Mouse (Mus musculus) liver, embryonic 13.5 days (tissue): ENCODE results near the gene Tmem205. TPM values are rescaled to one million over a fixed set of nuclear protein-coding genes. Genes with fewer than 3 reads are reported as not detected.
A peak's percentile ranks its signal among the peaks of the same experiment; 100 is the strongest.

ENCODE experiments used
- ATAC-seq: fragments of 200-750 bp; cut with Nextera tagmentation; 2 replicates; pipeline ENCODE4 v1.8.0; 2017; ENCODE audit warnings: low read depth, mild to moderate bottlenecking, moderate number of reproducible peaks, moderate library complexity
- DNase-seq: peaks from one replicate; pipeline ENCODE4 v3.0.0; 2022
- H3K27ac ChIP-seq: fragments of 300-500 bp; sonication (generic); 2 replicates; pipeline ENCODE4 v1.5.1; 2015; ENCODE audit warnings: moderate library complexity, mild to moderate bottlenecking, inconsistent platforms
- H3K27me3 ChIP-seq: fragments of 300-500 bp; sonication (generic); 2 replicates; pipeline ENCODE4 v1.6.1; 2015; ENCODE audit warnings: mild to moderate bottlenecking, inconsistent platforms
- H3K36me3 ChIP-seq: fragments of 300-500 bp; sonication (generic); 2 replicates; pipeline ENCODE4 v1.6.1; 2015; ENCODE audit warnings: mild to moderate bottlenecking, inconsistent platforms
- H3K4me1 ChIP-seq: fragments of 300-500 bp; sonication (generic); replicated peaks from 2 replicates; pipeline ENCODE4 v1.6.1; 2015; ENCODE audit warnings: inconsistent platforms
- H3K4me2 ChIP-seq: fragments of 300-500 bp; sonication (generic); 2 replicates; pipeline ENCODE4 v1.6.1; 2015; ENCODE audit warnings: inconsistent platforms, mild to moderate bottlenecking, moderate library complexity
- H3K4me3 ChIP-seq: fragments of 300-500 bp; sonication (generic); replicated peaks from 2 replicates; pipeline ENCODE4 v1.5.1; 2015; ENCODE audit warnings: mild to moderate bottlenecking, inconsistent platforms
- H3K9ac ChIP-seq: fragments of 300-500 bp; sonication (generic); 2 replicates; pipeline ENCODE4 v1.6.1; 2015; ENCODE audit warnings: mild to moderate bottlenecking, inconsistent platforms
- H3K9me3 ChIP-seq: fragments of 300-500 bp; sonication (generic); replicated peaks from 2 replicates; pipeline ENCODE4 v1.6.1; 2016; ENCODE audit warnings: inconsistent platforms
- WGBS: fragments of 180-500 bp; shearing (Covaris S2); methylation state at CpG from one replicate; pipeline ENCODE4 v1.1.7; 2015; ENCODE audit not compliant: insufficient replicate concordance; 5-methylcytosine and 5-hydroxymethylcytosine counted together
- polyA plus RNA-seq: library from polyadenylated mRNA; unstranded; fragments of >200 nt; fragmentation: Nextera tagmentation; extraction: Ambion mirVana; gene quantifications from 2 replicates; pipeline ENCODE4 v1.2.1, GENCODE M21; 2015

The Tmem205 gene
- polyA plus RNA-seq, 1 experiment from 2014 or later: 57.2 TPM

- Histone ChIP-seq H3K9me3 (no peaks in the 10 kb centered on the region), H3K27me3 (peaks cover 45% of the 10 kb centered on the region), H3K36me3 (0 out of 2 replicates have a peak, but pooled peaks cover 2% of the 10 kb centered on the region), H3K27ac (no peak overlapping the region), H3K4me1 (peaks cover 25% of the 10 kb centered on the region), H3K4me3 (no peak overlapping the region), H3K4me2 (peak overlapping the region; percentile 21; the same call in 1 of the 2 replicates), H3K9ac (no peak overlapping the region)
- ATAC-seq (no peak), DNase-seq (no peak)
- WGBS: 13% methylated on average over 23 of the region's 23 CpGs
Observed at GRCm38 (mm10) chr9:21944267-21944666, 16.9 kb upstream of the Tmem205 start.

DNA sequence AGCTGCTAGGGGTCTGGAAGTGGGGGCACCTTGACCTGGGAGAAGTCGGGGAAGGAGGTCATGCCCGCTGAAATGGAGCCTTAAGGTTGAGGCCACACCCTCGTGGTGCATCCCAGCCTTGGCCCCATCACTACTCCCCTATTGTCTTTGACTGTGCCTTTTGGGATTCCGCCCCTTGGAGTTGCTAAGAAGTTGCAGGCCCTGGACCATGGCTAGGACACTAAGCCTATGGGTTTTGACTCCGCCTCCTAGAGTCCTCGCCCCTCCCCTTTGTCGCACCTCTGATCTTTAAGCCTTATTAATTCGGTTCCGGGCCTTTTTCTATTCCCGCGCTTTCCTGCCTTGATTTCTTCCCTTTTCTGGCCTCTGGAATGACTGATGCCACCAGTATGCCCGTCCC lies 16.3 kb upstream of the Tmem205 start:
- peaks cover 25% of the 10 kb centered on the region for H3K4me1 ChIP-seq
- 39% methylated on average over 12 of the region's 12 CpGs for WGBS
- no peak overlapping the region for H3K4me2 ChIP-seq
- no peak overlapping the region for H3K9ac ChIP-seq
- no peak overlapping the region for H3K27ac ChIP-seq
- DNase-seq: no peak
- H3K36me3 ChIP-seq: 0 out of 2 replicates have a peak, but pooled peaks cover 2% of the 10 kb centered on the region
- ATAC-seq: no peak
- no peaks in the 10 kb centered on the region for H3K9me3 ChIP-seq
- H3K4me3 ChIP-seq: no peak overlapping the region
- peaks cover 39% of the 10 kb centered on the region for H3K27me3 ChIP-seq

DNA sequence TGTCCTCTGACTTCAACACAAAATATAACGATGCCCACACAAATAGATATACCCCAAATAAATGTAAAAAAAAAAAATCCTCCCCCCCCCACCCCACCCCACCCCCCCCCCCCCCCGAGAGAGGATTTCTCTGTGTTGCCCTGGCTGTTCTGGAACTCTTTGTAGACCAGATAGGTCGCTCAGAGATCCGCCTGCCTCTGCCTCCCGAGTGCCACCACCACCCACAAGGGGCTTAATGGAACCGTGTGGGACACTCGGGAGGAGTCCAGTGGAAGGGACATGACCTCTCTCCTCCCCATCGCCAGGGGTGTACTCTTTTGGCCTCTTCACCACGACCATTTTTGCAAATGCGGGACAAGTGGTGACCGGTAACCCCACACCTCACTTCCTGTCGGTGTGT lies 15.7 kb upstream of the Tmem205 start:
- Histone ChIP-seq H3K27ac (no peak overlapping the region), H3K27me3 (peaks cover 33% of the 10 kb centered on the region), H3K36me3 (0 out of 2 replicates have a peak, but pooled peaks cover 2% of the 10 kb centered on the region), H3K4me1 (peaks cover 23% of the 10 kb centered on the region), H3K9me3 (no peaks in the 10 kb centered on the region), H3K9ac (no peak overlapping the region), H3K4me2 (no peak overlapping the region), H3K4me3 (no peak overlapping the region)
- ATAC-seq (no peak), DNase-seq (no peak)
- 64% methylated on average over 10 of the region's 12 CpGs for WGBS

DNA sequence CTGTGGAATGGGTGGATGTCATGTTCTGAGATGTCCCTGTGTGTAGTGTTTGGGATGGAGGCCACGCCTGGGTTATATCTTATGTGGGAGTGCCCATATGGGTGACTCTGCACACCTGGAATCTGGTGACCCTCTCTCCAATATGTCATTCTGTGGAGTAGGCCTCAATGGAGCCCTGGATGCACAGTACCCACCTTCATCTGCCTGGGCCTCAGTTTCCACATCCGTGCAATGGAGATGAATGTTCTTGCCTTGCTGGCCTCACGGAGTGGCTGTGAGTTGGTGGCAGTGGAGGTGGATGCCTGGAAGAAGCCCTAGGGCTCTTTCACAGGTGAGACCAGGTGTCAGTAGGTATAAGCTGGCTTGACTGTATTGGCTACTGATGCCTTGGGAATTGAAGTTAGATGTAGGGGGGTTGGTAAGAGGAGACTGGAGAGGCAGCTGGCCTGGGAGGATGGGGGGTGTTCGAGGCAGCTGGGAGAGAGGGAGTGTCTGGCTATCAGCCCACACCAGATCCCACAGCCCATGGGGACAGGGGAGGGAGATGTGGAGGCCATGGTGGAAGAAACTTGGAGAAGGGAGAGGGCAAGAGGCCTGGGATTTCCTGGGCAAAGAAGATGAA lies 11.0 kb upstream of the Tmem205 start:
- WGBS: 69% methylated on average over 4 of the region's 4 CpGs
- H3K4me2 ChIP-seq: no peak overlapping the region

GRCm38 (mm10) chr9:21937711-21938175 lies 10.4 kb upstream of the Tmem205 start:
- H3K27me3 ChIP-seq: peaks cover 16% of the 10 kb centered on the region
- H3K4me1 ChIP-seq: peaks cover 19% of the 10 kb centered on the region
- H3K4me2 ChIP-seq: no peak overlapping the region
- DNase-seq (no peak), ATAC-seq (no peak)
- 73% methylated on average over 4 of the region's 4 CpGs for WGBS
- no peak overlapping the region for H3K9ac ChIP-seq
- no peak overlapping the region for H3K27ac ChIP-seq
- H3K36me3 ChIP-seq: 0 out of 2 replicates have a peak, but pooled peaks cover 2% of the 10 kb centered on the region
- H3K9me3 ChIP-seq: no peaks in the 10 kb centered on the region
- H3K4me3 ChIP-seq: no peak overlapping the region

More for the DNA sequence above, 11.0 kb upstream of the Tmem205 start:
- Histone ChIP-seq H3K27ac (no peak overlapping the region), H3K4me1 (peaks cover 13% of the 10 kb centered on the region), H3K9me3 (no peaks in the 10 kb centered on the region), H3K27me3 (peaks cover 17% of the 10 kb centered on the region), H3K9ac (no peak overlapping the region), H3K36me3 (0 out of 2 replicates have a peak, but pooled peaks cover 2% of the 10 kb centered on the region), H3K4me3 (no peak overlapping the region)
- DNase-seq (no peak), ATAC-seq (no peak)

DNA sequence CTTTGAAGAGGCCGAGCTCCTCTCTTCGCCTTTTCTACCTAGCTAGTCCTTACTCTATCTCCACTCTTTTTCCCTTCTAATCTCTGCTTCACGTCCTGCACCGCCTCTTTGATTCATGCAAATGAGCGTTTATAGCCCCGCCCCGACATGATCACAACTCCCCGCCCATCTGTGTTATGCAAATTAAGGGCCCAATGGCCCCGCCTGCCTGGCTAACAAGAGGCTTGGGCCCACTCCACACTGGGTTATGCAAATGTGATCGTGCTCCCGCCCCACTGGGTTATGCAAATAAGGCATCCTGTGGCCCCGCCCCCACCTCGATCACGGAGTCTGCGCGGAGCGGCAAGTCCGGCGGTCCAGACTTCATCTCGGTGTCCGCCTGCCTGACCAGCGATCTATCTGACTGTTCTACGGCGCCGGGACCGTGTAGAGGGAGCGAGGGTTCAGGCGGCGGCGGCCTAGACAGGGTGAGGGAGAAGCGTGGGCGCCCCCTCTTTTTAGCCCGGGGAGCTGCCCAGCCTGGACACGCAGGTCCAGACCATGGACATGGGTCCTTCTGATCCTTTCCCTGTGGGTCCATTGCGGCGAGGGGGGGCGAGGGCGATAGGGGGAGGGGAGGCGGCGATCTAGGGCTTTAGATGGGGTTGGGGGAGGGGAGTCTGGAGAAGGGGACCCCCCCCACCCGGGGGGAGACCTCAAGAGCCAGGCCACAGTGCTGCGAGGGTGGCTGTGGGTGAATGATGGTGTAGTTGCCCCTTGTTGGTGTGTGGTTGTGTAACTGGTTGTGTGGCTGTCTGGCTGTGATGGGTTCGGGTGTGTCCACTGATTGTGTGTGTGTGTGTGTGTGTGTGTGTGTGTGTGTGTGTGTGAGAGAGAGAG lies 9.6 kb upstream of the Tmem205 start, which contains the start of gene Plppr2:
Gene Plppr2 (plus strand): TSS at position 342 of the 879 bp plus-strand sequence.
- H3K27ac ChIP-seq: no peak within 1 kb of the TSS

DNA sequence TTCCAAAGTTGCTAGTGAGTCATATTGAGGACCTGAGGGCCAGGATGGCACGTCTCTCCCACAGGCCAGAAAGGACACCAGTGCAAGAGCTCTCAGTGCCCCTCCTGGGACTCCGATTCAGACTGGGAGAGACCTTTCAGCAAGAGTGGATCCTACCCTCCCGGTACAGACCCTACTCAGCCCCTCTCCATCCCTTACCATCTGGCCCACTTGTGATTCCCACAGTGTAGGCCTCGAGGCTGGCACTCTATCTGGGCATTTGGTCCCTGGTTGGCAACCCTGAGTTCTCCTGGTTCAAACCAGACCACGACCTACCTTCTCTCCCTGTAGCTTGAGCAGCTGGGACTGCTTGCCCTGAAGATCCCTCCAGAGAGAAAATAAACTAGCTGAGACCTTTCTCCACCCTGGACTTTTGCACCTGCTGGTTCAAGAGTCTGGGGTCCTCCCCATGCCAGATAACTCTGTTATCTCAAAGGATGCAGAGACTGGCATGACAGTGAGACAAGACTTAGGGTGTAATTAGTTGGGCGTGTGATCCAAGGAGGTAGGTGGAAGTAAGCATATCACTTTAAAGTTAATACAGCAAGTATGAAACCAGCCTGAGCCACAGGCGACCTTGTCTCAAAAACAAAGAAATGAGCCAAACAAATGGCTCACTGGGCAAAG lies 8.2 kb upstream of the Tmem205 start:
- Histone ChIP-seq H3K4me3 (no peak overlapping the region), H3K27me3 (peaks cover 16% of the 10 kb centered on the region), H3K36me3 (0 out of 2 replicates have a peak, but pooled peaks cover under 1% of the 10 kb centered on the region), H3K9me3 (no peaks in the 10 kb centered on the region), H3K9ac (no peak overlapping the region), H3K4me1 (peaks cover 32% of the 10 kb centered on the region), H3K4me2 (no peak overlapping the region), H3K27ac (no peak overlapping the region)
- WGBS: 50% methylated on average over 7 of the region's 7 CpGs
- ATAC-seq (no peak), DNase-seq (no peak)

More for the DNA sequence above, 9.6 kb upstream of the Tmem205 start, which contains the start of gene Plppr2:
- H3K9ac ChIP-seq: peak within 1 kb of the TSS; percentile 29; the same call in 1 of the 2 replicates
- 3% methylated on average over 42 of the region's 43 CpGs for WGBS
- peaks cover 16% of the 10 kb centered on the region for H3K27me3 ChIP-seq
- 0 out of 2 replicates have a peak, but pooled peaks cover 2% of the 10 kb centered on the region for H3K36me3 ChIP-seq
- H3K9me3 ChIP-seq: no peaks in the 10 kb centered on the region
- peak within 1 kb of the TSS; percentile 56 for H3K4me3 ChIP-seq
- H3K4me2 ChIP-seq: peak within 1 kb of the TSS; percentile 75
- DNase-seq: peak; percentile 89
- peaks cover 27% of the 10 kb centered on the region for H3K4me1 ChIP-seq
- ATAC-seq: peak; percentile 93

- Histone ChIP-seq H3K36me3 (no peaks in the 10 kb centered on the region), H3K4me3 (no peak overlapping the region)
Observed at GRCm38 (mm10) chr9:21934021-21934420, 6.7 kb upstream of the Tmem205 start.

DNA sequence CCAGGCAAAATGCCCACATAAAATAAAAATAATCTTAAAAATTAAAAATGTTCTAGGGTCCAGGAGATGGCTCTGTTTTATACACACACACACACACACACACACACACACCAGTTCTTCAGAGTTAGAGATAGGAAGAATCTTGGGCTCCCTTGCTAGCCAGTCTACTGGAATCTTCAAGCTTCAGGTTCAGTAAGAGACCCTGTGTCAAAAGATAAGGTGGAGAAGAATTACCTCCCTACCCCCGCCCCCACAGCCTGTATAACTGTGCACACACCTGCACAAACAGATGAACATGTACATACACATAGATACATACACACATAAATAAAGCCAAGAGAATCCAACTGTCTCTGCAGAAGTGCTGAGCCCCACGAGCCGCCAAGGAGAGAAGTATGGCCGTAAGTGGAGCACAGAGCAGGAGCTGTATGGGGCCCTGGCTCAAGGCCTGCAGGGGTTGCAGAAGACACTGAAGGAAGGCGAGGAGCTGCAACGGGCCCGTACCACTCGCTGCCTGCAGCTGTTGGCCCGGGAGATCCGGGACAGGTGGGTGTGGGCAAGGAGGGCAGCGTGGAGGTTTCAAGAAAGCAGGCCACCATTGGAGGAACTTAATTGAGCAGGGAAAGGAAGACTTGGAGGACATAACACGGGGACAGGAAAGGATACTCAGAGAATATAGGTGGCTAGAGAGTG lies 5.2 kb upstream of the Tmem205 start:
- ATAC-seq: no peak
- no peak for DNase-seq
- 41% methylated on average over 12 of the region's 12 CpGs for WGBS

More at GRCm38 (mm10) chr9:21934021-21934420, 6.7 kb upstream of the Tmem205 start:
- 73% methylated on average over 12 of the region's 12 CpGs for WGBS
- ATAC-seq (no peak), DNase-seq (no peak)
- Histone ChIP-seq H3K27ac (no peak overlapping the region), H3K27me3 (peaks cover 16% of the 10 kb centered on the region), H3K9me3 (no peaks in the 10 kb centered on the region), H3K9ac (no peak overlapping the region), H3K4me1 (peaks cover 32% of the 10 kb centered on the region), H3K4me2 (no peak overlapping the region)

GRCm38 (mm10) chr9:21932006-21932405 lies 4.7 kb upstream of the Tmem205 start:
- 48% methylated on average over 2 of the region's 2 CpGs for WGBS
- no peaks in the 10 kb centered on the region for H3K36me3 ChIP-seq
- no peak overlapping the region for H3K4me3 ChIP-seq
- no peak for ATAC-seq
- H3K4me1 ChIP-seq: peaks cover 38% of the 10 kb centered on the region
- no peaks in the 10 kb centered on the region for H3K9me3 ChIP-seq
- H3K9ac ChIP-seq: no peak overlapping the region
- no peak for DNase-seq
- H3K4me2 ChIP-seq: no peak overlapping the region
- peaks cover 16% of the 10 kb centered on the region for H3K27me3 ChIP-seq
- no peak overlapping the region for H3K27ac ChIP-seq

More for the DNA sequence above, 5.2 kb upstream of the Tmem205 start:
- Histone ChIP-seq H3K4me3 (no peak overlapping the region), H3K4me2 (no peak overlapping the region), H3K27ac (no peak overlapping the region), H3K27me3 (peaks cover 16% of the 10 kb centered on the region), H3K9ac (no peak overlapping the region), H3K9me3 (no peaks in the 10 kb centered on the region), H3K4me1 (peaks cover 35% of the 10 kb centered on the region), H3K36me3 (no peaks in the 10 kb centered on the region)
